Mouse (Mus musculus): ENCODE data around the gene Cdk2ap1. TPM values are rescaled to one million over a fixed set of nuclear protein-coding genes. Genes with fewer than 3 reads are reported as not detected.
"Not testable (repeated sequence)": the region's sequence is repeated elsewhere in the genome, so short reads cannot be mapped to it uniquely, and the experiment has no call there.

Gene Cdk2ap1
- polyA plus RNA-seq, 1 experiment from 2014 or later = 130 TPM

GRCm38 (mm10) chr5:124349196-124349595 lies 13.7 kb downstream of the Cdk2ap1 start:
- Histone ChIP-seq H3K9me3 (no peaks in the 10 kb centered on the region), H3K4me1 (peaks cover 23% of the 10 kb centered on the region), H3K4me2 (no peak overlapping the region), H3K9ac (no peak overlapping the region), H3K27me3 (replicated peaks) (no peaks in the 10 kb centered on the region), H3K4me3 (replicated peaks) (no peak overlapping the region), H3K27ac (no peak overlapping the region), H3K36me3 (peaks cover 41% of the 10 kb centered on the region)
- ATAC-seq (ENCODE audit: insufficient read depth, low FRiP score, low read depth) = no peak
- WGBS = 93% methylated on average over 17 of the region's 17 CpGs

GRCm38 (mm10) chr5:124342897-124343296 lies 20.0 kb downstream of the Cdk2ap1 start:
- no peak overlapping the region for H3K4me2 ChIP-seq
- no peaks in the 10 kb centered on the region for H3K27me3 ChIP-seq (replicated peaks)
- no peaks in the 10 kb centered on the region for H3K4me1 ChIP-seq
- 77% methylated on average over 8 of the region's 8 CpGs for WGBS
- peaks cover 25% of the 10 kb centered on the region for H3K36me3 ChIP-seq
- ATAC-seq (ENCODE audit: insufficient read depth, low FRiP score, low read depth) = no peak
- no peak overlapping the region for H3K9ac ChIP-seq
- no peaks in the 10 kb centered on the region for H3K9me3 ChIP-seq
- no peak overlapping the region for H3K4me3 ChIP-seq (replicated peaks)
- H3K27ac ChIP-seq = no peak overlapping the region

GRCm38 (mm10) chr5:124341753-124342339 lies 21.0 kb downstream of the Cdk2ap1 start:
- not testable (repeated sequence) for H3K4me1 ChIP-seq; H3K4me3 ChIP-seq (replicated peaks); H3K9ac ChIP-seq; ATAC-seq (ENCODE audit: insufficient read depth, low FRiP score, low read depth); H3K4me2 ChIP-seq; H3K9me3 ChIP-seq; H3K27me3 ChIP-seq (replicated peaks); H3K27ac ChIP-seq
- 60% methylated on average over 6 of the region's 6 CpGs for WGBS
- H3K36me3 ChIP-seq = peaks cover 22% of the 10 kb centered on the region

- H3K4me2 ChIP-seq = no peak overlapping the region
- no peak overlapping the region for H3K4me3 ChIP-seq (replicated peaks)
- H3K4me1 ChIP-seq = no peaks in the 10 kb centered on the region
- no peak for ATAC-seq (ENCODE audit: insufficient read depth, low FRiP score, low read depth)
- no peaks in the 10 kb centered on the region for H3K27me3 ChIP-seq (replicated peaks)
- H3K27ac ChIP-seq = no peak overlapping the region
- WGBS = 92% methylated on average over 8 of the region's 8 CpGs
- 0 out of 2 replicates have a peak, but pooled peaks cover 2% of the 10 kb centered on the region for H3K36me3 ChIP-seq
- no peaks in the 10 kb centered on the region for H3K9me3 ChIP-seq
- H3K9ac ChIP-seq = no peak overlapping the region
Measured at GRCm38 (mm10) chr5:124338791-124339190, 24.1 kb downstream of the Cdk2ap1 start.

- H3K36me3 ChIP-seq = 0 out of 2 replicates have a peak, but pooled peaks cover 2% of the 10 kb centered on the region
- peak overlapping the region; percentile 51; the same call in 1 of the 2 replicates for H3K27ac ChIP-seq
- no peaks in the 10 kb centered on the region for H3K27me3 ChIP-seq (replicated peaks)
- no peaks in the 10 kb centered on the region for H3K4me1 ChIP-seq
- H3K9ac ChIP-seq = no peak overlapping the region
- no peak overlapping the region for H3K4me3 ChIP-seq (replicated peaks)
- H3K4me2 ChIP-seq = no peak overlapping the region
- H3K9me3 ChIP-seq = no peaks in the 10 kb centered on the region
- ATAC-seq (ENCODE audit: insufficient read depth, low FRiP score, low read depth) = peak; percentile 46; the same call in 1 of the 2 replicates
- WGBS = 37% methylated on average over 9 of the region's 9 CpGs
Measured at GRCm38 (mm10) chr5:124337909-124338308, 25.0 kb downstream of the Cdk2ap1 start.

- H3K4me3 ChIP-seq (replicated peaks) = no peak overlapping the region
- no peak overlapping the region for H3K9ac ChIP-seq
- no peak overlapping the region for H3K27ac ChIP-seq
- H3K4me2 ChIP-seq = no peak overlapping the region
- ATAC-seq (ENCODE audit: insufficient read depth, low FRiP score, low read depth) = no peak
- no peaks in the 10 kb centered on the region for H3K27me3 ChIP-seq (replicated peaks)
- no peaks in the 10 kb centered on the region for H3K4me1 ChIP-seq
- H3K9me3 ChIP-seq = no peaks in the 10 kb centered on the region
- WGBS = 86% methylated on average over 9 of the region's 9 CpGs
- H3K36me3 ChIP-seq = 0 out of 2 replicates have a peak, but pooled peaks cover 2% of the 10 kb centered on the region
Measured at GRCm38 (mm10) chr5:124337103-124337502, 25.8 kb downstream of the Cdk2ap1 start.

- Histone ChIP-seq H3K4me1 (no peaks in the 10 kb centered on the region), H3K9ac (no peak overlapping the region), H3K36me3 (0 out of 2 replicates have a peak, but pooled peaks cover 2% of the 10 kb centered on the region), H3K4me3 (replicated peaks) (no peak overlapping the region), H3K4me2 (no peak overlapping the region), H3K27ac (no peak overlapping the region), H3K27me3 (replicated peaks) (no peaks in the 10 kb centered on the region), H3K9me3 (no peaks in the 10 kb centered on the region)
- WGBS = 62% methylated on average over 6 of the region's 6 CpGs
- no peak for ATAC-seq (ENCODE audit: insufficient read depth, low FRiP score, low read depth)
Measured at GRCm38 (mm10) chr5:124334392-124334791, 28.5 kb downstream of the Cdk2ap1 start.

GRCm38 (mm10) chr5:124330086-124330485 lies 32.8 kb downstream of the Cdk2ap1 start:
- Histone ChIP-seq H3K27me3 (replicated peaks) (no peaks in the 10 kb centered on the region), H3K36me3 (no peaks in the 10 kb centered on the region), H3K9ac (no peak overlapping the region), H3K9me3 (no peaks in the 10 kb centered on the region), H3K27ac (no peak overlapping the region), H3K4me2 (no peak overlapping the region), H3K4me3 (replicated peaks) (no peak overlapping the region), H3K4me1 (peaks cover 11% of the 10 kb centered on the region)
- ATAC-seq (ENCODE audit: insufficient read depth, low FRiP score, low read depth) = no peak
- 89% methylated on average over 6 of the region's 6 CpGs for WGBS

GRCm38 (mm10) chr5:124327510-124328364 lies 35.1 kb downstream of the Cdk2ap1 start, which contains the start of the genes Mphosph9 and 2810006K23Rik:
Gene Mphosph9, minus strand, starts transcription at chr5:124327972.
Gene 2810006K23Rik, plus strand, starts transcription at chr5:124328089.
- H3K9me3 ChIP-seq = no peaks in the 10 kb centered on the region
- H3K27ac ChIP-seq = peak within 1 kb of the TSS; percentile 93
- peak within 1 kb of the TSS; percentile 81 for H3K4me2 ChIP-seq
- under 1% methylated on average over 72 of the region's 72 CpGs for whole genome bisulfite sequencing
- H3K36me3 ChIP-seq = no peaks in the 10 kb centered on the region
- peak within 1 kb of the TSS; percentile 53; the same call in 1 of the 2 replicates for H3K9ac ChIP-seq
- H3K4me3 ChIP-seq (replicated peaks) = peak within 1 kb of the TSS; percentile 64
- peak; percentile 98 for ATAC-seq (ENCODE audit: insufficient read depth, low FRiP score, low read depth)
- H3K4me1 ChIP-seq = peaks cover 11% of the 10 kb centered on the region
- H3K27me3 ChIP-seq (replicated peaks) = no peaks in the 10 kb centered on the region

- Histone ChIP-seq H3K36me3 (no peaks in the 10 kb centered on the region), H3K4me3 (replicated peaks) (peak overlapping the region; percentile 64), H3K4me1 (peaks cover 11% of the 10 kb centered on the region), H3K27me3 (replicated peaks) (no peaks in the 10 kb centered on the region), H3K9me3 (no peaks in the 10 kb centered on the region), H3K27ac (peak overlapping the region; percentile 93), H3K9ac (peak overlapping the region; percentile 44; the same call in 1 of the 2 replicates), H3K4me2 (peak overlapping the region; percentile 73)
- no peak for ATAC-seq (ENCODE audit: insufficient read depth, low FRiP score, low read depth)
- 5% methylated on average over 8 of the region's 8 CpGs for WGBS
Measured at GRCm38 (mm10) chr5:124326829-124327228, 36.1 kb downstream of the Cdk2ap1 start.

GRCm38 (mm10) chr5:124317648-124318047 lies 45.2 kb downstream of the Cdk2ap1 start:
- peaks cover 6% of the 10 kb centered on the region for H3K36me3 ChIP-seq
- no peak for ATAC-seq (ENCODE audit: insufficient read depth, low FRiP score, low read depth)
- H3K27me3 ChIP-seq (replicated peaks) = no peaks in the 10 kb centered on the region
- no peak overlapping the region for H3K27ac ChIP-seq
- H3K9me3 ChIP-seq = no peaks in the 10 kb centered on the region
- H3K9ac ChIP-seq = no peak overlapping the region
- WGBS = 77% methylated on average over 7 of the region's 7 CpGs
- no peaks in the 10 kb centered on the region for H3K4me1 ChIP-seq
- H3K4me2 ChIP-seq = no peak overlapping the region
- no peak overlapping the region for H3K4me3 ChIP-seq (replicated peaks)

- Histone ChIP-seq H3K9me3 (no peaks in the 10 kb centered on the region), H3K4me1 (no peaks in the 10 kb centered on the region), H3K27ac (no peak overlapping the region), H3K4me2 (no peak overlapping the region), H3K27me3 (replicated peaks) (no peaks in the 10 kb centered on the region), H3K4me3 (replicated peaks) (no peak overlapping the region), H3K36me3 (peaks cover 15% of the 10 kb centered on the region), H3K9ac (no peak overlapping the region)
- WGBS = 89% methylated on average over 11 of the region's 11 CpGs
- ATAC-seq (ENCODE audit: insufficient read depth, low FRiP score, low read depth) = no peak
Measured at GRCm38 (mm10) chr5:124315941-124316340, 46.9 kb downstream of the Cdk2ap1 start.
